Mouse (Mus musculus) testis, adult 2 months (tissue): ENCODE measurements around the gene Slc26a3.

Source experiments
- CTCF ChIP-seq: fragments of 200-500 bp; IDR thresholded peaks from 2 replicates; pipeline ENCODE4 v1.5.1; 2012; ENCODE audit warnings: low read depth, mild to moderate bottlenecking, inconsistent platforms, low read length, moderate library complexity; ENCODE audit not compliant: control insufficient read depth, insufficient read depth, insufficient replicate concordance
- POLR2A ChIP-seq: fragments of 200-500 bp; IDR thresholded peaks from 2 replicates; pipeline ENCODE4 v1.6.1; 2012; ENCODE audit warnings: low read depth, mild to moderate bottlenecking, inconsistent platforms, low read length, moderate library complexity; ENCODE audit not compliant: control insufficient read depth

DNA sequence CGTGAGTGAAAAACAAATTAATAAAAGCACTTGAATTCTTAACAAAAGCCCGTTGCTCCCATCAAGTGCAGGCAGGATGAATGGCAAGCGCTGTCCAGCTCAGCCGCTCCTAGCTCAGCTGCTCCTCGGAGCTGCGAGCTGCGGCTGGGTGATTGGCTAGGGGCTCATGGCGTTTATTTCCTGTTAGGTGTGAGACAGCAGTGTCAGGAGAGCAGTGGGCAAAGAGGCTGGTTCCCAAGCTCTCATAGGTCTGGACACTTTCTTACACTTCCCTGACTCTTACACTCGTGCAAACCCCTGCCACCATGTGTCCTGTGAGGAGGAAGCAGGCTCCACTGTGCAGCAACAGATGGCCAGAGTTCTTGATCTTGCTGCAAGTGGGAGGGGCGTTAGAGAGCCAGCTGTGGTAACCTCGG is 53.5 kb downstream of the Slc26a3 start:
- no peak for TF ChIP-seq POLR2A
- no peak for TF ChIP-seq CTCF
